Mouse (Mus musculus) kidney, embryonic 14.5 days (tissue): ENCODE measurements around the gene Reln. TPM values are rescaled to one million over a fixed set of nuclear protein-coding genes. Genes with fewer than 3 reads are reported as not detected.

Source experiments
- ATAC-seq: fragments of 200-750 bp; cut with Nextera tagmentation; 2 replicates; pipeline ENCODE4 v1.8.0; 2017; ENCODE audit warnings: moderate number of reproducible peaks, mild to moderate bottlenecking, moderate TSS enrichment, moderate library complexity; ENCODE audit not compliant: low FRiP score, low TSS enrichment
- H3K27ac ChIP-seq: fragments of 300-500 bp; sonication (generic); 2 replicates; pipeline ENCODE4 v1.5.1; 2014; ENCODE audit warnings: low read depth, mild to moderate bottlenecking, low read length, moderate library complexity, mixed read lengths
- H3K27me3 ChIP-seq: fragments of 300-500 bp; sonication (generic); 2 replicates; pipeline ENCODE4 v1.6.1; 2014; ENCODE audit warnings: mild to moderate bottlenecking, low read length; ENCODE audit not compliant: control insufficient read depth, insufficient read depth
- H3K36me3 ChIP-seq: fragments of 300-500 bp; sonication (generic); 2 replicates; pipeline ENCODE4 v1.6.1; 2014; ENCODE audit warnings: low read length, mixed read lengths; ENCODE audit not compliant: control insufficient read depth, insufficient read depth
- H3K4me1 ChIP-seq: fragments of 300-500 bp; sonication (generic); 2 replicates; pipeline ENCODE4 v1.6.1; 2014; ENCODE audit warnings: low read length, mixed read lengths; ENCODE audit not compliant: control insufficient read depth, insufficient read depth
- H3K4me2 ChIP-seq: fragments of 300-500 bp; sonication (generic); replicated peaks from 2 replicates; pipeline ENCODE4 v1.6.1; 2014; ENCODE audit warnings: low read depth, mild to moderate bottlenecking, low read length
- H3K4me3 ChIP-seq: fragments of 300-500 bp; sonication (generic); 2 replicates; pipeline ENCODE4 v1.5.1; 2014; ENCODE audit warnings: mild to moderate bottlenecking, low read length
- H3K9ac ChIP-seq: fragments of 300-500 bp; sonication (generic); 2 replicates; pipeline ENCODE4 v1.6.1; 2014; ENCODE audit warnings: low read depth, mild to moderate bottlenecking, low read length, moderate library complexity
- H3K9me3 ChIP-seq: fragments of 300-500 bp; sonication (generic); 2 replicates; pipeline ENCODE4 v1.6.1; 2016; ENCODE audit warnings: low read length; ENCODE audit not compliant: control insufficient read depth
- WGBS: fragments of 180-500 bp; shearing (Covaris S2); extraction: QIAGEN DNeasy Blood & Tissue Kit; methylation state at CpG from one replicate; pipeline ENCODE4 v1.1.7; 2014; 5-methylcytosine and 5-hydroxymethylcytosine counted together
- polyA plus RNA-seq: library from polyadenylated mRNA; unstranded; fragments of >200 nt; fragmentation: Nextera tagmentation; extraction: Ambion mirVana; gene quantifications from 2 replicates; pipeline ENCODE4 v1.2.1, GENCODE M21; 2014

The Reln gene
- polyA plus RNA-seq, 1 experiment from 2014 or later = 16.7 TPM

DNA sequence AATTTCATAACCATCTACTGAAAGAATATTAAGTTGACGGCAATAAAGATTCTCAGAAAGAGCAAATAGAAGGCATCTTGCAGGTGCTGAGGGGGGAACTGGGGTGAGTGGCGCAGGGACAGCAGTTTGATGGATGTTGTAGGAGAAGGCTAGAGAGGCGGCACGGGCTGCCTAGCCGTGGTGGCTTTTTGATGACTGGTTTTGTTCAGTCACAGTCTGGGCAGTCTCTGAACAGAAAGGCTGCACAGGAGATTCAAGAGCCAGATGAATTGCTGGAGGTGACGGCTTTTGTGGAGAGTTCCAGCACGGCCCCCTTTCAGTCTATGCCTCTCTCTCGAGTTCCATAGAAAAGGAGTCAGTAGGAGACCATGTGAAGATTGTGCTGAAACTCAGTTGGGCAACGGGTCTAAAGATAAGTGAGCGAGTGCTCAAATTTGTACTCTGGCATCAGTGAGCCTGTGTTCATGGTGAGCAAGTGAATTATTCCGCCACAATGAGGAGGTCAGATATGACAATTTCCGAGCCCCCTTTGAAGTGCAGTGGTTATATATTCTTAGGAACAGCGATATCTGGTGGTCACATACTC is 409.6 kb downstream of the Reln start:
- Histone ChIP-seq H3K36me3 (no peaks in the 10 kb centered on the region), H3K9ac (no peak overlapping the region), H3K4me2 (no peak overlapping the region), H3K9me3 (no peaks in the 10 kb centered on the region), H3K27me3 (no peaks in the 10 kb centered on the region), H3K4me3 (no peak overlapping the region), H3K4me1 (no peaks in the 10 kb centered on the region), H3K27ac (no peak overlapping the region)
- ATAC-seq = no peak
- 84% methylated on average over 13 of the region's 13 CpGs for WGBS

DNA sequence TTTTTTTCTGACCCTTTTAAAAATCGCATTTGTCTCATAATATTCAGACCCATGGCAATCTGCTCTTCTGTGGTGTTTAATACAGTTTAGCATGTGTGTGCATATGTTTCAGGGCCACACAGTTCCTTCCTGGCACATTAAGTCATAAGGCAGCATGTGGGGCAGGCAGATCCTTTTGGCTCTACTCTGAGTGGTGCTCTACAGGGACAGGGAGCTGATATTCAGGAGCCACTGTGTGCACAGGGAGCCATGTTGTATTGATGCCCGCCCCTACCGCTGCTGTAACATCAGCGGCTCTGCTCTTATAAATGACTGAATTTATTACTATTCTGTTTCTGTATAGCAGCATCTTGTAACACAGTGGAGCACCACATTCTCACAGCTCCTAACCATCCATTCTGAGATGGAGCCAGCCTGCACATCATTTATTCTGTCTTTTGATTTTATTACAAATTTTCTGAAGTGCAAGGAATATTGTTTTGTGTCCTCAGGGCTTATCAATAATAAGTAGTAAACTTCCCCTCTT is 410.3 kb downstream of the Reln start:
- Histone ChIP-seq H3K9ac (no peak overlapping the region), H3K27me3 (no peaks in the 10 kb centered on the region), H3K4me3 (no peak overlapping the region), H3K36me3 (no peaks in the 10 kb centered on the region), H3K9me3 (no peaks in the 10 kb centered on the region), H3K27ac (no peak overlapping the region), H3K4me1 (no peaks in the 10 kb centered on the region), H3K4me2 (no peak overlapping the region)
- ATAC-seq = no peak
- 87% methylated on average over 4 of the region's 4 CpGs for WGBS

DNA sequence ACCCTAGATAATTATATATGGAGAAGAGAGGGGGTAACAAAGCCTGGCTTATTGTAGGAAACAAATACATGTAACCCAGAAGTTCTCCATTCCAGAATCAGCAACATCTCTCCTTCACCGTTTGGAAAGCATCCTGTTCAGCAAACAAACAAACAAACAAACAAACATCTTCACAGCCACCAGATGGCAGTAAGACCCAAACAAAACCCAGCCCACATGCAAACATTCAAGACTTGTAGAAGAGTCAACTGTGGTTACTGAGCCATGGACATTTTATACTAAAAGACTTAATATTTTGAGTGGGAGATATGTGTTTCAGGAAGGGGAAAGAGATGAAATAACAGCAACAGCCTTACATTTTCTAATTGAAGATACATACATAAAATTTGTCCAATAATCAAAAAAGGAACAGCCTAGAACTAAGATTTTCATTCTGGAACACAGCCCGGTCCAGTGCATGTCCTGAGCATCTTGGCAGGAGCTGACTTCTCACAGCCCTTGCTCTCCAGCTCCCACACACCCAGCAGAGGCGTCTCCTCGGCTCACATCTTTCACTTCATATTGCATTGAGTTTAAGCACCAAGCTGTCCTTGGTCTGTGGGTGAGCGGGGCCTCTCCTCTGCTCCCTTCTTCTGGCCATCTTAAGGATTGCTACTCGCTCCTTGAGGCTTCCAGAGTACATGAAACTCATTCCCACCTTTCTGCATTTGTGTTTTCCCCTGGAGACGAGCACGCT is 411.0 kb downstream of the Reln start:
- Histone ChIP-seq H3K36me3 (no peaks in the 10 kb centered on the region), H3K4me2 (no peak overlapping the region), H3K9ac (no peak overlapping the region), H3K27ac (no peak overlapping the region), H3K9me3 (no peaks in the 10 kb centered on the region), H3K4me1 (no peaks in the 10 kb centered on the region), H3K27me3 (no peaks in the 10 kb centered on the region), H3K4me3 (no peak overlapping the region)
- 68% methylated on average over 8 of the region's 8 CpGs for WGBS
- ATAC-seq = no peak

DNA sequence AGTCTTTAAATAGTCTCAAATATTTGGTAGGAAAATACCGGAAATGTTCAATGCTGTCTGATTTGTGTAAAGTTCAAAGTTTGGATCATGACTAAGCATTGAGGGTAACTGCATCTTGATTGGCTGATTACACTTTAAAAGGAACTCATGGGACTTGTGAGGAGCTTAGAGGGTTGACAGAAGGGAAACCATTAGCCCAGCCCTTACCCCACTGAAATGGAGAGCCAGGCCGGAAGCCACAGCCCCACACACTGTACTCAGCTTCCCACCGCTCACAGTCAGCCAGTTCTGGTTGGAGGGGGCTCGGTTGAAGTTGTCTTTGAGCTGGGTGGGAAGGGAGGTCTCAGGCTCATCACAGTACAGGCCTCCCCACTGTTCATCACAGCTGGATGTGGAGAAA is 413.4 kb downstream of the Reln start:
- no peak overlapping the region for H3K4me2 ChIP-seq
- no peak overlapping the region for H3K27ac ChIP-seq
- no peaks in the 10 kb centered on the region for H3K36me3 ChIP-seq
- 77% methylated on average over 4 of the region's 4 CpGs for WGBS
- no peaks in the 10 kb centered on the region for H3K9me3 ChIP-seq
- ATAC-seq = no peak
- H3K4me3 ChIP-seq = no peak overlapping the region
- H3K9ac ChIP-seq = no peak overlapping the region
- H3K4me1 ChIP-seq = no peaks in the 10 kb centered on the region
- no peaks in the 10 kb centered on the region for H3K27me3 ChIP-seq

DNA sequence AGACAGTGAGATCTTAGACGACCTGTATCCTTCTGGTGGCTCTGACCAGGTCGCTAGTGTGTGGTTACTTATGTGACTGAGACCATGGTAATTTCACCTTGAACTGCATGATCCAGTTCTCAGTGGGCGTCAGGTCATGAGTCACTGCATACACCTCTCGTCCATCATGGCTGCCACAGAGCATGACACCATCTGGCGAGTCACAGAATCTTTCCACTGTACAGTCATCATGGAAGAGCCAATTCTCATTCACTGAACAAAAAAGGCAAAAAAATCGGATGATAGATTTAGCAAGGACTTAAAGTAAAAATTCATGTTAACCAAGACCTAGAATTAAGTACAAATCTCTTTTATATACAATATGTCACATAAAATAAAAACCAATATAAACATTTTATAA is 424.2 kb downstream of the Reln start:
- Histone ChIP-seq H3K4me3 (no peak overlapping the region), H3K4me2 (no peak overlapping the region), H3K9ac (no peak overlapping the region), H3K4me1 (no peaks in the 10 kb centered on the region), H3K27me3 (no peaks in the 10 kb centered on the region), H3K36me3 (no peaks in the 10 kb centered on the region), H3K27ac (no peak overlapping the region), H3K9me3 (no peaks in the 10 kb centered on the region)
- no peak for ATAC-seq
- WGBS = 65% methylated on average over 6 of the region's 6 CpGs

DNA sequence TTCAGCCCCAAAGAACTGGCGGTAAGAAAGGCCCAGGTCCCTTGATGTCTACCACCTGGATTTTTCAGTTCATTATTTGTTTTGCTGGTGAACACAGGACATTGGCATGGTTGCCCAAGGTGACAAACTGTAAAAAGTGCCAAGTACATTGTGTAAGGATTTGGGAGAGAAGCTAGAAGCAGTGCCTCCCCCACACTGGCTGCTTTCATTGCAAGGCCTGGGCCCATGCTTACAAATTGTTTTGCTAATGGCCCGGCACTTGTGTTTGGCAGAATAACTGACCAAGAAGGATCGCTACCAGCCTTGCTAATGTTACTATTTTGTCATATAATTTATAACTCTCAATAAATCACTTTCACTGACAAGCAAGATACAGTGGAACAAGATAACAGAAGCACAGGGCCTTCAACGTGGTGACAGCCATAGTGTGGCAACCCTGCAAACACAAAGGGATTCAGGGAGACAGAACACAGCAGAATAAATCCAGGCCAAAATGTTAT is 425.2 kb downstream of the Reln start:
- H3K4me1 ChIP-seq = no peaks in the 10 kb centered on the region
- no peak overlapping the region for H3K27ac ChIP-seq
- 41% methylated on average over 4 of the region's 4 CpGs for WGBS
- ATAC-seq = no peak
- no peaks in the 10 kb centered on the region for H3K36me3 ChIP-seq
- no peak overlapping the region for H3K4me3 ChIP-seq
- H3K9me3 ChIP-seq = no peaks in the 10 kb centered on the region
- no peak overlapping the region for H3K4me2 ChIP-seq
- H3K27me3 ChIP-seq = no peaks in the 10 kb centered on the region
- no peak overlapping the region for H3K9ac ChIP-seq

DNA sequence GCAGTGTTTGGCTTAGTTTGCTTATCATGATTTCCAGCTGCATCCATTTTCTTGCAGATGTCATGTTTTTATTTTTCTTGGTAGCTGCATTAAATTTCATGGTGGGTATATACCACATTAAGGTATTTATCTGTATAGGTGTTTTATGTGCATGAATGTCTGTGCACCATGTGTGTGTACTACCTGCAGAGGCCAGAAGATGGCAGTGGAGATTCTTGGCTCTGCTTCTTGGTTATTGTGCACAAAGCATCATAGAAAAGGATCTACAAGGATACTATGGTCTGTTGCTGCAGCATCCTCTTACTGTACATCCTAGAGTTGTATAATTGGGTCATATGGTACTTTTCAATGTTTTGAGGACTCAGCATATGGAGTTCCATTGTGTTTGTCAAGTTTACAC is 428.5 kb downstream of the Reln start:
- H3K4me1 ChIP-seq = no peaks in the 10 kb centered on the region
- H3K27me3 ChIP-seq = no peaks in the 10 kb centered on the region
- ATAC-seq = no peak
- H3K36me3 ChIP-seq = no peaks in the 10 kb centered on the region
- no peak overlapping the region for H3K27ac ChIP-seq
- H3K9me3 ChIP-seq = no peaks in the 10 kb centered on the region
- H3K4me2 ChIP-seq = no peak overlapping the region
- no peak overlapping the region for H3K4me3 ChIP-seq
- H3K9ac ChIP-seq = no peak overlapping the region

DNA sequence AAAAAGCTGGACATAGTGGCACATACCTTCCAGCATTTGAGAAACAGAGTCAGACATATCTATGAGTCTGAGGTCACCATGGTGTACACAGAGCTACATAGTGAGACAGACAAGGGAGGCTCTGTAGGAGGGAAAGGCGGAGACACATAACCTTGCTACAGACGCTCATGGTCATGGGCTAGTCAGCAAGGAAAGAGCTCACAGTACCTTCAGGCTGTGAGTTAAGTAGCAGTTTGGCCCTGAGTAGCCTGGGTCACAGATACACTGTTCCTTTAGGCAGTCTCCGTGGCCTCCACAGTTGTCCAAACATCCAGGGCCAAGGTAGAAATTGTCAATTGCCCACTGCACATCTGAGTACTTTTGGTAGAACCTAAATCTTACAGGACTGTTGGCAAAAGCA is 429.7 kb downstream of the Reln start:
- no peaks in the 10 kb centered on the region for H3K36me3 ChIP-seq
- ATAC-seq = no peak
- 66% methylated on average over 3 of the region's 3 CpGs for WGBS

DNA sequence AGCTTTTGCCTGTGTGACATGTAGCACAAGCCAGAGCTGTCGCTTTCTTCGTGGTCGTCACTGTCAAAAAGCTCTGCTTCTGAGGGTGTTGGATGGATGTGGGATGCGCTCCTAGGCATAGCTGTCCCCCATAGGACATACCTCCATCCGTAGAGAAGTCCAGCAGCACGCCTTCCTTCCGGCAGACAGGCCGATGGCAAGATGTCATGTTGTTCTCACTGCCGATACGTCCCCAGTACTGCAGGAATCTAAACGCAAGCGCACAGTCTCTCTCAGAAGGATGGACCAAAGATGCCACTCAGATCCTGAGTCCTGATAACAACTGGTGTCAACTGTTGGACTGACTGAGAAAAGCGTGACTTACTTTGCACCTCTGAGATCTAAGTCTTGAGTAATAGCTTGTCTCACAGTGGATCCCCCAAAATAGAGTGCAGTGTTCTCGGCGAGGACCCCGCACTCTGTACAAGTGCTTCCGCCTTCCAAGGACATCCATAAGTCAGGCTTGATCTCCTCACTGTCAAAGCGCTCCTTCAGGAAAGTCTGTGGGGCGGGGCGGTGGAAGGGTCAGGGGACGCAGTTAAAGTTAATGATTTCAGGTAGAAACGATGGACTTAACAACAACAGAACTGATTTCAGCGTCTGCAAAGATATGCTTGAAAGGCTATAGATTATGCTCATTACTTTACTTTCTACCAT is 431.5 kb downstream of the Reln start:
- WGBS = 73% methylated on average over 23 of the region's 23 CpGs
- no peak overlapping the region for H3K4me3 ChIP-seq
- H3K27me3 ChIP-seq = no peaks in the 10 kb centered on the region

More for the DNA sequence above, 429.7 kb downstream of the Reln start:
- Histone ChIP-seq H3K4me1 (no peaks in the 10 kb centered on the region), H3K27ac (no peak overlapping the region), H3K4me3 (no peak overlapping the region), H3K4me2 (no peak overlapping the region), H3K9me3 (no peaks in the 10 kb centered on the region), H3K9ac (no peak overlapping the region), H3K27me3 (no peaks in the 10 kb centered on the region)

More for the DNA sequence above, 431.5 kb downstream of the Reln start:
- Histone ChIP-seq H3K27ac (no peak overlapping the region), H3K36me3 (no peaks in the 10 kb centered on the region), H3K9ac (no peak overlapping the region), H3K4me2 (no peak overlapping the region), H3K9me3 (no peaks in the 10 kb centered on the region), H3K4me1 (no peaks in the 10 kb centered on the region)
- no peak for ATAC-seq
